Mouse (Mus musculus): ENCODE measurements around the gene Adamts20. TPM values are rescaled to one million over a fixed set of nuclear protein-coding genes. Genes with fewer than 3 reads are reported as not detected.
A peak's percentile ranks its signal among the peaks of the same experiment; 100 is the strongest.

Gene Adamts20
- polyA plus RNA-seq, 1 experiment from 2014 or later, result 1.6 TPM

DNA sequence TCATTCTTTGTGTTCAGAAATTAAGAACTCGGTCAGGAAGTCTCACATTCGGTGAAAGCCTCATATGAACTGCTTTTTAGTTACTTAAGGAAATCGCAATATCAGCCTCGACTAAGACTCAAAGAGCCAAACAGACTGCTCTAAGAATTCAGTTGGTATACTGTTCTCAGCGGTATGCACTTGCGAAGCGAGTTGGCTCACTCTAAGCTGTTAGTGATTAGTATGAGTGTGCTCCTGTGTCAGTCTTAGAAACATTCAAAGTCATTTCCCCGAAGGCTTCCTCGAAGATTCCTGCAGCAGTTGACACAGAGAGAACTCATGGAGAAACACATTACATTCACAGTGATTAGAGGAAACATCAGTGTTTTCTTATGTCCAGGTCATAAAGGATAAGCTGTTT lies 4.1 kb downstream of the Adamts20 start:
- no peaks in the 10 kb centered on the region for H3K4me1 ChIP-seq (replicated peaks; ENCODE audit: control insufficient read depth, insufficient read depth, low read length)
- no peak overlapping the region for H3K4me3 ChIP-seq (ENCODE audit: low read length)
- H3K9me3 ChIP-seq (ENCODE audit: control insufficient read depth, low read length), result no peaks in the 10 kb centered on the region
- H3K9ac ChIP-seq (ENCODE audit: low read length), result no peak overlapping the region
- H3K27me3 ChIP-seq (ENCODE audit: control insufficient read depth, insufficient read depth, low read depth, low read length), result no peaks in the 10 kb centered on the region
- no peak overlapping the region for H3K4me2 ChIP-seq (ENCODE audit: low read depth, low read length)
- no peaks in the 10 kb centered on the region for H3K36me3 ChIP-seq (ENCODE audit: control insufficient read depth, insufficient read depth, low read length)
- no peak overlapping the region for H3K27ac ChIP-seq (ENCODE audit: low read length)
- WGBS, result 42% methylated on average over 9 of the region's 9 CpGs
- ATAC-seq (ENCODE audit: low read depth), result no peak

DNA sequence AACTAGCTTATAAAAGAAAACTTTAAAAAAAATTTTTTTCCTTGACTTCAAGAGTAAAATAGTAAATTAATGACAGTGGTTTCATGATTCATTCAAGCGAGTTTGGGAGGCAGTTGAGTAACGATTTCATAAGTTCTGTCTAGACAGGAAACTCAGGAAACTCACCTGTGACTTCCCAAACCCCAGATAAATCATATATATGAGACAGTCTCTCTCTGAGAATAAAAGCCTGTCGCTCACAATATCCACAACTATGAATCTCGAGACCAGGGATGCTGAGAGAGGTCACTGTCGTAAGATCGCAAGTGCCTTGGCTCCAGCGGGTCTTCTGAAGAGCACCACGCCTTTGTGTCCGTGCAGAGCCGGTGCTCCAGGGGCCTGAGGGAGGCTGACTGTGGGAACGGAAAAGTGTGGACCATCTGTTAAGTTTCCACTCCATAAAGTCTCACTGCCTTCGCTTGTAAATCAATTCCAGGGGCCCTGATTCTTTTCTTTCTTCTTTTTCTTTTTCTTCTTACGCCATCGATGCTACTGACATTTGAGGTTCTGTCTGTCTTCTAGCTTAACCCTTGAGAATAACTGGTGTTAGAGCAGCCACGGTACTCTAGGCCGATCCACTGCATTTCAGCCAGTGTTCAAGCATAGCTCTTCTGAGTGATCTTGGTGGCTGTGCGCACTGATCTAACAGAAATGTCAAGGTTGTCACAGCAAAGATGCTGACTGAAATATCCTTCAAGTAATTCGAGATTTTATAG lies 7.4 kb downstream of the Adamts20 start:
- WGBS, result 70% methylated on average over 18 of the region's 18 CpGs
- no peaks in the 10 kb centered on the region for H3K36me3 ChIP-seq (ENCODE audit: control insufficient read depth, insufficient read depth, low read length)
- H3K27ac ChIP-seq (ENCODE audit: low read length), result no peak overlapping the region
- no peaks in the 10 kb centered on the region for H3K4me1 ChIP-seq (replicated peaks; ENCODE audit: control insufficient read depth, insufficient read depth, low read length)
- H3K4me3 ChIP-seq (ENCODE audit: low read length), result no peak overlapping the region
- no peak for ATAC-seq (ENCODE audit: low read depth)
- no peak overlapping the region for H3K4me2 ChIP-seq (ENCODE audit: low read depth, low read length)
- no peaks in the 10 kb centered on the region for H3K9me3 ChIP-seq (ENCODE audit: control insufficient read depth, low read length)
- H3K9ac ChIP-seq (ENCODE audit: low read length), result no peak overlapping the region
- no peaks in the 10 kb centered on the region for H3K27me3 ChIP-seq (ENCODE audit: control insufficient read depth, insufficient read depth, low read depth, low read length)

DNA sequence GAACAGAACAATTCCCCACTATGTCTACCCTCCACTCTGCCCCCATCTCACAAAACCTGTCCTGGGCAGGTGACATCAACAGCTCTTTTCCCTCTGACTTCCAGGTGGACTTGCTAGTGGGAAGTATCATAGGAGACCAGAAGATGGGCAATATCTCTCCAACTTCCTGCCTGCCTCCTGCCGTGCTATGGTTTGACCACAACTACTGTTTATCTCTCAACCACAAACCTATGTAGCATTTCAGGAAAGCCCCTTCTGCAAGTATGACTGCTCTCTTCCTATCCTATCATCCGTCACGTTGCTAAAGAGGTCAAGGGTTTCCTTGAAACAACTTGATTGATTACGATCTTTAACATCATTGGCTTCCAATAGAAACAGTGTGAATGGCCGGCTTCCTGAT lies 12.4 kb downstream of the Adamts20 start:
- Histone ChIP-seq H3K9ac (ENCODE audit: low read length) (no peak overlapping the region), H3K27ac (ENCODE audit: low read length) (no peak overlapping the region), H3K4me2 (ENCODE audit: low read depth, low read length) (no peak overlapping the region), H3K36me3 (ENCODE audit: control insufficient read depth, insufficient read depth, low read length) (no peaks in the 10 kb centered on the region), H3K9me3 (ENCODE audit: control insufficient read depth, low read length) (no peaks in the 10 kb centered on the region), H3K27me3 (ENCODE audit: control insufficient read depth, insufficient read depth, low read depth, low read length) (no peaks in the 10 kb centered on the region), H3K4me1 (replicated peaks; ENCODE audit: control insufficient read depth, insufficient read depth, low read length) (no peaks in the 10 kb centered on the region), H3K4me3 (ENCODE audit: low read length) (no peak overlapping the region)
- ATAC-seq (ENCODE audit: low read depth), result no peak
- 62% methylated on average over 5 of the region's 5 CpGs for WGBS

DNA sequence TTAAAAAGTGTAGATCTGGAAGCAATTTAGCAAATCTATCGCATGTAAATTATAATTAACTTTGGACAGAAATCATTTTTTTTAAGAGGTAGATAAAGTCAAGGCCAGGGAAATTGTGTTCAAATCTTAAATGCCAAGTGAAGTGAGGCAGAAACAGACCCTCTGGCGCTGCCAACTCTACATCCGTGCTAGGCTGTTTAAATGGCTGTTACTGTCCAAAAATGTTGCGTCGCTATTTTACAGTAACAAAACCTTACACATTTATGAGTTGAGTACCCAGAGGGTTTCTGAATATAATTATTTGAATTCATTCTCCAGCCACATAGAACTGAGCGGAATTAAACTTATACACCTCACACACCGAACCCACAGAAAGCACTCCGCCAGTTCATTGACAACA lies 13.6 kb downstream of the Adamts20 start:
- ATAC-seq (ENCODE audit: low read depth), result no peak
- Histone ChIP-seq H3K4me1 (replicated peaks; ENCODE audit: control insufficient read depth, insufficient read depth, low read length) (no peaks in the 10 kb centered on the region), H3K9me3 (ENCODE audit: control insufficient read depth, low read length) (no peaks in the 10 kb centered on the region), H3K4me3 (ENCODE audit: low read length) (no peak overlapping the region), H3K36me3 (ENCODE audit: control insufficient read depth, insufficient read depth, low read length) (no peaks in the 10 kb centered on the region), H3K9ac (ENCODE audit: low read length) (no peak overlapping the region), H3K27me3 (ENCODE audit: control insufficient read depth, insufficient read depth, low read depth, low read length) (no peaks in the 10 kb centered on the region), H3K27ac (ENCODE audit: low read length) (no peak overlapping the region), H3K4me2 (ENCODE audit: low read depth, low read length) (no peak overlapping the region)
- WGBS, result 84% methylated on average over 8 of the region's 8 CpGs

DNA sequence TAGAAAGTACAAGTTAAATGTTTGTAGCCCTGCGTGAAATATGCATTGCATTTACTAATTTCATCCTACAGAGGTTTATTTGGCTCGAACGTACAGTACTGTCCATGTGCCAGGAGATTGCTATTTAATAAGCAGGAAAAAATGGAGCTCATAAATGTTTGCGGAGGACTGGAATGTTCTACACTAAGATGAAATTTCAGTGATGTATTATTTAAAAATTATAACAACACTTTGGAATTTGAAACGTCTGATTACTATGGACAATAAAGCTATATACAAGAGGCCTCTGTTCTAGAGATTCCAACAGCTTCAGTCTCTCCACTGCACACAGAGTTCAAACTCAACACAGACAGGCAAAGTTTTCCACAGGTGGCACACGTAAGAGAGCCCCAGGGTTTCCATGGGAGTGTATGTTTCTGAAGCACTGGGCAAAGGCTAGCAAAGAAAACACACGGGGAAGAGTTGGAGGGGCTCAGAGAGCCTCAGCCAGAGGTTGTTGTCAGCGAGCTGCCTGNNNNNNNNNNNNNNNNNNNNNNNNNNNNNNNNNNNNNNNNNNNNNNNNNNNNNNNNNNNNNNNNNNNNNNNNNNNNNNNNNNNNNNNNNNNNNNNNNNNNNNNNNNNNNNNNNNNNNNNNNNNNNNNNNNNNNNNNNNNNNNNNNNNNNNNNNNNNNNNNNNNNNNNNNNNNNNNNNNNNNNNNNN lies 20.6 kb downstream of the Adamts20 start:
- H3K9me3 ChIP-seq (ENCODE audit: control insufficient read depth, low read length), result no peaks in the 10 kb centered on the region
- H3K27me3 ChIP-seq (ENCODE audit: control insufficient read depth, insufficient read depth, low read depth, low read length), result no peaks in the 10 kb centered on the region
- H3K36me3 ChIP-seq (ENCODE audit: control insufficient read depth, insufficient read depth, low read length), result no peaks in the 10 kb centered on the region
- 25% methylated on average over 8 of the region's 8 CpGs for WGBS
- H3K27ac ChIP-seq (ENCODE audit: low read length), result peak overlapping the region; percentile 80
- no peak overlapping the region for H3K4me2 ChIP-seq (ENCODE audit: low read depth, low read length)
- no peak overlapping the region for H3K9ac ChIP-seq (ENCODE audit: low read length)
- peak; percentile 88 for ATAC-seq (ENCODE audit: low read depth)
- peaks cover 9% of the 10 kb centered on the region for H3K4me1 ChIP-seq (replicated peaks; ENCODE audit: control insufficient read depth, insufficient read depth, low read length)
- no peak overlapping the region for H3K4me3 ChIP-seq (ENCODE audit: low read length)

DNA sequence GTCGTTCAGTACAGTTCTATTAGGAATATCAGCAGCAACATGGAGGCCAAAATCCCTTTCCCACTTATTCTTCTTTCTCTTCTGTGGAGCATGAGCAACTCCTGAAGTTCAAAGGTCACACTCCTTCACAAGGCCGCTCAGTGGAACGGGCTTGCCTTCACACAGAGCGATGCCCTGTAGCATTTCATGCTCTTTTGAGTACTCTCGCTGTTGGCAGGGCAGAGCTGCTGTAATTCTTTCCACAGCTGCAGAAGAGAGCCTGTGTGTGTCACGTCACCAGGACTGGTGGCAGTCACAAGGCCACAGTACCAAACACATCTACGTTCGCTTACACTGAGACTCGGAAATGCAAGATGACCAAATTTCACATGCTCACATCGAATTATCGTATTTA lies 21.2 kb downstream of the Adamts20 start:
- Histone ChIP-seq H3K36me3 (ENCODE audit: control insufficient read depth, insufficient read depth, low read length) (no peaks in the 10 kb centered on the region), H3K27me3 (ENCODE audit: control insufficient read depth, insufficient read depth, low read depth, low read length) (no peaks in the 10 kb centered on the region), H3K4me2 (ENCODE audit: low read depth, low read length) (no peak overlapping the region), H3K4me3 (ENCODE audit: low read length) (no peak overlapping the region), H3K9ac (ENCODE audit: low read length) (no peak overlapping the region), H3K27ac (ENCODE audit: low read length) (peak overlapping the region; percentile 57), H3K9me3 (ENCODE audit: control insufficient read depth, low read length) (no peaks in the 10 kb centered on the region), H3K4me1 (replicated peaks; ENCODE audit: control insufficient read depth, insufficient read depth, low read length) (peaks cover 9% of the 10 kb centered on the region)
- peak; percentile 64 for ATAC-seq (ENCODE audit: low read depth)
- 53% methylated on average over 11 of the region's 11 CpGs for WGBS

DNA sequence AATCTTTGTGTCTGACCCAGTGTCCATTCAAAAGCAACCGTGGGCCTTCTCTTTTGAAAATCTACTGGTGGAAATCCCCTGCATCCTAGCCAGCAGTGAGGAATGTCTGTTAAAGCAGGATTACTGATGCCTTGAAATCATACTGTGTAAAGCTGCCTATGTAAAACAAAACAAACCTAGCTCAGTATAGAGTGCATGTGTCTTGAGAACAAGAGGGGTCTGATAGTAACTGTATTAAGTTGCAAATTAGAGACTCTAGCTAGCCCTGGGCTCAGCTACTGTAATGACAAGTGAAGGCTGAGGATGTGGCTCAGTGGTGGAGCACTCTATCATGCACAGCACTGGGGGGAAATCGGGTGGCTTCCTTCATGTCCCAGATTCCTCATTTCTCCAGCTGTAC lies 22.2 kb downstream of the Adamts20 start:
- no peak for ATAC-seq (ENCODE audit: low read depth)
- Histone ChIP-seq H3K9me3 (ENCODE audit: control insufficient read depth, low read length) (no peaks in the 10 kb centered on the region), H3K4me3 (ENCODE audit: low read length) (no peak overlapping the region), H3K4me1 (replicated peaks; ENCODE audit: control insufficient read depth, insufficient read depth, low read length) (peaks cover 9% of the 10 kb centered on the region), H3K9ac (ENCODE audit: low read length) (no peak overlapping the region), H3K27me3 (ENCODE audit: control insufficient read depth, insufficient read depth, low read depth, low read length) (no peaks in the 10 kb centered on the region), H3K27ac (ENCODE audit: low read length) (no peak overlapping the region), H3K4me2 (ENCODE audit: low read depth, low read length) (no peak overlapping the region), H3K36me3 (ENCODE audit: control insufficient read depth, insufficient read depth, low read length) (no peaks in the 10 kb centered on the region)
- WGBS, result 51% methylated on average over 2 of the region's 2 CpGs

DNA sequence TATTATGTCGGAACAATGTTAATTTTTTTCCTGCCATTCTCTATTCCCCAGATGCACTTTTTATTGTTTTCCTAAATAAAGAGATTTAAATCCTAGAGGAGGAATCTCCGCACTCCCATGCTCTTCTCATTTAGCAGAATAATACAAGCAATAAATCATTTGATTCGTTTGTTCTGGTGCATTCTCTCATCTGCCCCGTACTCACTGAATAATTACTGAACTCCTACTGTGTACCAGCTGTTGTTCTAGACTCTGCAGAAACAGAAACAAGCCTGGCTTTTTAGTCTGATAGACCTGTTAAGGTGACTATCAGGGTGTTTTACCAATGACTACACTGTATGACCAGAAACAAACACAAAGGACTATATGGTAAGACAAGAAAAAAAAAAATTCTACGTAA lies 29.7 kb downstream of the Adamts20 start:
- WGBS, result 80% methylated on average over 5 of the region's 5 CpGs
- Histone ChIP-seq H3K9me3 (ENCODE audit: control insufficient read depth, low read length) (no peaks in the 10 kb centered on the region), H3K4me2 (ENCODE audit: low read depth, low read length) (no peak overlapping the region), H3K9ac (ENCODE audit: low read length) (no peak overlapping the region), H3K4me1 (replicated peaks; ENCODE audit: control insufficient read depth, insufficient read depth, low read length) (0 out of 2 replicates have a peak, but pooled peaks cover 3% of the 10 kb centered on the region), H3K36me3 (ENCODE audit: control insufficient read depth, insufficient read depth, low read length) (no peaks in the 10 kb centered on the region), H3K27ac (ENCODE audit: low read length) (no peak overlapping the region), H3K27me3 (ENCODE audit: control insufficient read depth, insufficient read depth, low read depth, low read length) (no peaks in the 10 kb centered on the region), H3K4me3 (ENCODE audit: low read length) (no peak overlapping the region)
- ATAC-seq (ENCODE audit: low read depth), result no peak

DNA sequence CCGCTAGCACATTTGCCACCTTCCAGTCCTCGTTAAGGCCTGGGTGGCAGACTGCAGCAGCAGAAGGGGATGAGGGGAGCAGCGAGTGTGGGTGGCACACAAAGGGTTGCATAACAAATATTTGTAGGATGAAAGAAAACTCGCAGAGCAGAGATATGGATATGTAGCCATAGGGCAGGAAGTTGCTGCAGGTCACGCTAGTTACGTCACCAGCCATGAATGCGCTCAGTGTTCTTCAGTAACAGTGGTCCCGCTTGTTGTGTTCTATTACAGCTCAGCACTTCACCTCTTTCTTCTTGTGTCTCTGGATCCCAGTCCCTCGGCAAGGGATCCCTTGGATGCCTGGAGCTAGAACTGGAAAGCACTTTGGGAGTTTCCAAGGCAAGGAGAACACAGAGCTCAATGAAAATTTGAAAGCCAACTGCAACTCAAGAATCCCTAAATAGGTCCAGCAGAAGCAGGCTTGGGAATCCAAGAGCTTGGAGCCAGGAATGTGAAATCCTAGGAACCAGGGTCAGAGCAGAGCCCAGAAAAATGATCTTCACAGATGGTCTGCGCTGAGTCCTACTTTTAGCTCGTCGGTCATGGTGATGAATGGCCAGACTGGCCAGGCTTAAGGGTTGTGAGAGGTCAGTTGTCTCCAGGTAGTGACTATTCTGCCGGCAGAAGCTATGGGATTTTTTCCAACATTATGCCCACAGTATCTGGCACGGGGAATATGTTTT lies 34.4 kb downstream of the Adamts20 start:
- Histone ChIP-seq H3K9ac (ENCODE audit: low read length) (no peak overlapping the region), H3K4me3 (ENCODE audit: low read length) (no peak overlapping the region), H3K4me2 (ENCODE audit: low read depth, low read length) (no peak overlapping the region), H3K27me3 (ENCODE audit: control insufficient read depth, insufficient read depth, low read depth, low read length) (no peaks in the 10 kb centered on the region), H3K27ac (ENCODE audit: low read length) (no peak overlapping the region), H3K4me1 (replicated peaks; ENCODE audit: control insufficient read depth, insufficient read depth, low read length) (0 out of 2 replicates have a peak, but pooled peaks cover 3% of the 10 kb centered on the region), H3K36me3 (ENCODE audit: control insufficient read depth, insufficient read depth, low read length) (no peaks in the 10 kb centered on the region), H3K9me3 (ENCODE audit: control insufficient read depth, low read length) (no peaks in the 10 kb centered on the region)
- no peak for ATAC-seq (ENCODE audit: low read depth)
- 59% methylated on average over 14 of the region's 14 CpGs for WGBS
